Mouse (Mus musculus) midbrain, embryonic 12.5 days (tissue): ENCODE measurements around the gene Tcf7l2. TPM values are rescaled to one million over a fixed set of nuclear protein-coding genes. Genes with fewer than 3 reads are reported as not detected.

Source experiments
- ATAC-seq: fragments of 200-750 bp; cut with Nextera tagmentation; 2 replicates; pipeline ENCODE4 v1.8.0; 2017; ENCODE audit warnings: low read depth, moderate TSS enrichment, moderate library complexity; ENCODE audit not compliant: low FRiP score
- H3K27ac ChIP-seq: fragments of 300-500 bp; sonication (generic); replicated peaks from 2 replicates; pipeline ENCODE4 v1.5.1; 2016; ENCODE audit warnings: mild to moderate bottlenecking
- H3K27me3 ChIP-seq: fragments of 300-500 bp; sonication (generic); 2 replicates; pipeline ENCODE4 v1.6.1; 2016; ENCODE audit warnings: mild to moderate bottlenecking
- H3K36me3 ChIP-seq: fragments of 300-500 bp; sonication (generic); 2 replicates; pipeline ENCODE4 v1.6.1; 2016
- H3K4me1 ChIP-seq: fragments of 300-500 bp; sonication (generic); 2 replicates; pipeline ENCODE4 v1.6.1; 2016
- H3K4me2 ChIP-seq: fragments of 300-500 bp; sonication (generic); replicated peaks from 2 replicates; pipeline ENCODE4 v1.6.1; 2016; ENCODE audit warnings: mild to moderate bottlenecking, moderate library complexity
- H3K4me3 ChIP-seq: fragments of 300-500 bp; sonication (generic); 2 replicates; pipeline ENCODE4 v1.5.1; 2016; ENCODE audit warnings: mild to moderate bottlenecking
- H3K9ac ChIP-seq: fragments of 300-500 bp; sonication (generic); replicated peaks from 2 replicates; pipeline ENCODE4 v1.6.1; 2016; ENCODE audit warnings: mild to moderate bottlenecking, moderate library complexity
- H3K9me3 ChIP-seq: fragments of 300-500 bp; sonication (generic); 2 replicates; pipeline ENCODE4 v1.6.1; 2016; ENCODE audit warnings: mild to moderate bottlenecking
- WGBS: fragments of 180-500 bp; shearing (Covaris S2); methylation state at CpG from one replicate; pipeline ENCODE4 v1.1.7; 2016; 5-methylcytosine and 5-hydroxymethylcytosine counted together
- polyA plus RNA-seq: library from polyadenylated mRNA; unstranded; fragments of >200 nt; fragmentation: Nextera tagmentation; extraction: Ambion mirVana; gene quantifications from 2 replicates; pipeline ENCODE4 v1.2.1, GENCODE M21; 2016

The Tcf7l2 gene
- polyA plus RNA-seq, 1 experiment from 2014 or later, result 343 TPM

- no peak overlapping the region for H3K27ac ChIP-seq
- H3K4me3 ChIP-seq, result no peak overlapping the region
- no peak overlapping the region for H3K9ac ChIP-seq
- 0 out of 2 replicates have a peak, but pooled peaks cover 5% of the 10 kb centered on the region for H3K27me3 ChIP-seq
- 68% methylated on average over 3 of the region's 3 CpGs for WGBS
- ATAC-seq, result no peak
- H3K36me3 ChIP-seq, result no peaks in the 10 kb centered on the region
- no peaks in the 10 kb centered on the region for H3K4me1 ChIP-seq
- no peak overlapping the region for H3K4me2 ChIP-seq
- no peaks in the 10 kb centered on the region for H3K9me3 ChIP-seq
Observed at GRCm38 (mm10) chr19:55732994-55733393, 8.6 kb upstream of the Tcf7l2 start.

- H3K27me3 ChIP-seq, result 0 out of 2 replicates have a peak, but pooled peaks cover 5% of the 10 kb centered on the region
- no peak overlapping the region for H3K9ac ChIP-seq
- H3K27ac ChIP-seq, result no peak overlapping the region
Observed at GRCm38 (mm10) chr19:55736016-55736415, 5.6 kb upstream of the Tcf7l2 start.

GRCm38 (mm10) chr19:55739713-55740112 is 1.9 kb upstream of the Tcf7l2 start:
- Histone ChIP-seq H3K9me3 (no peaks in the 10 kb centered on the region), H3K4me1 (peaks cover 28% of the 10 kb centered on the region), H3K4me2 (no peak overlapping the region), H3K9ac (peak overlapping the region; percentile 37; the same call in 1 of the 2 replicates), H3K27me3 (0 out of 2 replicates have a peak, but pooled peaks cover 5% of the 10 kb centered on the region), H3K27ac (peak overlapping the region; percentile 85; the same call in 1 of the 2 replicates), H3K36me3 (no peaks in the 10 kb centered on the region), H3K4me3 (no peak overlapping the region)
- 36% methylated on average over 4 of the region's 4 CpGs for WGBS
- ATAC-seq, result no peak

More at GRCm38 (mm10) chr19:55736016-55736415, 5.6 kb upstream of the Tcf7l2 start:
- WGBS, result 54% methylated on average over 6 of the region's 6 CpGs
- Histone ChIP-seq H3K4me1 (peaks cover 15% of the 10 kb centered on the region), H3K9me3 (no peaks in the 10 kb centered on the region), H3K4me2 (no peak overlapping the region), H3K36me3 (no peaks in the 10 kb centered on the region), H3K4me3 (no peak overlapping the region)
- no peak for ATAC-seq

- Histone ChIP-seq H3K27ac (peak overlapping the region; percentile 85), H3K27me3 (0 out of 2 replicates have a peak, but pooled peaks cover 5% of the 10 kb centered on the region), H3K36me3 (no peaks in the 10 kb centered on the region), H3K9me3 (no peaks in the 10 kb centered on the region), H3K4me1 (peaks cover 38% of the 10 kb centered on the region), H3K9ac (peak overlapping the region; percentile 49; the same call in 1 of the 2 replicates), H3K4me2 (peak overlapping the region; percentile 86), H3K4me3 (peak overlapping the region; percentile 86)
- WGBS, result 16% methylated on average over 10 of the region's 10 CpGs
- no peak; the same call in 1 of the 2 replicates for ATAC-seq
Observed at GRCm38 (mm10) chr19:55740753-55741438, 724 bp upstream of the Tcf7l2 start.

- Histone ChIP-seq H3K4me2 (peak overlapping the region; percentile 86), H3K27ac (peak overlapping the region; percentile 99), H3K9me3 (no peaks in the 10 kb centered on the region), H3K27me3 (no peaks in the 10 kb centered on the region), H3K9ac (peak overlapping the region; percentile 98), H3K4me1 (peaks cover 54% of the 10 kb centered on the region), H3K4me3 (peak overlapping the region; percentile 86), H3K36me3 (no peaks in the 10 kb centered on the region)
- WGBS, result under 1% methylated on average over 68 of the region's 70 CpGs
- no peak for ATAC-seq
Observed at GRCm38 (mm10) chr19:55742386-55743000, 873 bp downstream of the Tcf7l2 start.

GRCm38 (mm10) chr19:55743001-55743556 is 1.5 kb downstream of the Tcf7l2 start:
- Histone ChIP-seq H3K27ac (peak overlapping the region; percentile 99), H3K9ac (peak overlapping the region; percentile 98), H3K9me3 (no peaks in the 10 kb centered on the region), H3K4me1 (peaks cover 60% of the 10 kb centered on the region), H3K4me2 (peak overlapping the region; percentile 86), H3K27me3 (no peaks in the 10 kb centered on the region), H3K4me3 (peak overlapping the region; percentile 86), H3K36me3 (no peaks in the 10 kb centered on the region)
- WGBS, result 0% methylated on average over 4 of the region's 38 CpGs
- peak; percentile 29; the same call in 1 of the 2 replicates for ATAC-seq

GRCm38 (mm10) chr19:55743557-55744441 is 2.2 kb downstream of the Tcf7l2 start:
- H3K27ac ChIP-seq, result peak overlapping the region; percentile 99
- H3K4me2 ChIP-seq, result peak overlapping the region; percentile 86
- under 1% methylated on average over 46 of the region's 47 CpGs for WGBS
- H3K4me3 ChIP-seq, result peak overlapping the region; percentile 86
- H3K9me3 ChIP-seq, result no peaks in the 10 kb centered on the region
- peak; percentile 42 for ATAC-seq
- no peaks in the 10 kb centered on the region for H3K27me3 ChIP-seq
- no peaks in the 10 kb centered on the region for H3K36me3 ChIP-seq
- H3K4me1 ChIP-seq, result peaks cover 67% of the 10 kb centered on the region
- H3K9ac ChIP-seq, result peak overlapping the region; percentile 98

- under 1% methylated on average over 21 of the region's 21 CpGs for WGBS
- Histone ChIP-seq H3K9me3 (no peaks in the 10 kb centered on the region), H3K4me2 (peak overlapping the region; percentile 86), H3K4me1 (peaks cover 72% of the 10 kb centered on the region), H3K4me3 (peak overlapping the region; percentile 86), H3K36me3 (no peaks in the 10 kb centered on the region), H3K9ac (peak overlapping the region; percentile 98), H3K27me3 (no peaks in the 10 kb centered on the region), H3K27ac (peak overlapping the region; percentile 99)
- no peak for ATAC-seq
Observed at GRCm38 (mm10) chr19:55744576-55745191, 3.1 kb downstream of the Tcf7l2 start.

GRCm38 (mm10) chr19:55745192-55745578 is 3.6 kb downstream of the Tcf7l2 start:
- WGBS, result 5% methylated on average over 9 of the region's 9 CpGs
- H3K4me1 ChIP-seq, result peaks cover 72% of the 10 kb centered on the region
- H3K4me3 ChIP-seq, result peak overlapping the region; percentile 86
- H3K4me2 ChIP-seq, result peak overlapping the region; percentile 86
- ATAC-seq, result no peak
- H3K9me3 ChIP-seq, result no peaks in the 10 kb centered on the region
- H3K9ac ChIP-seq, result peak overlapping the region; percentile 98
- H3K36me3 ChIP-seq, result no peaks in the 10 kb centered on the region
- peak overlapping the region; percentile 99 for H3K27ac ChIP-seq
- no peaks in the 10 kb centered on the region for H3K27me3 ChIP-seq

- Histone ChIP-seq H3K27ac (peak overlapping the region; percentile 75), H3K27me3 (no peaks in the 10 kb centered on the region), H3K9me3 (no peaks in the 10 kb centered on the region), H3K36me3 (no peaks in the 10 kb centered on the region), H3K4me1 (peaks cover 77% of the 10 kb centered on the region), H3K9ac (peak overlapping the region; percentile 62), H3K4me3 (peak overlapping the region; percentile 86), H3K4me2 (peak overlapping the region; percentile 86)
- no peak for ATAC-seq
- WGBS, result 11% methylated on average over 5 of the region's 5 CpGs
Observed at GRCm38 (mm10) chr19:55746241-55746640, 4.6 kb downstream of the Tcf7l2 start.
